Mouse (Mus musculus) heart, postnatal 0 days (tissue): Measurements from ENCODE around the gene Klhl26. TPM values are rescaled to one million over a fixed set of nuclear protein-coding genes. Genes with fewer than 3 reads are reported as not detected.

ENCODE experiments used
- ATAC-seq: fragments of 200-750 bp; cut with Nextera tagmentation; 2 replicates; pipeline ENCODE4 v1.8.0; 2017; ENCODE audit warnings: low read depth, moderate number of reproducible peaks, moderate library complexity; ENCODE audit not compliant: insufficient read depth
- DNase-seq: peaks from one replicate; pipeline ENCODE4 v3.0.0-alpha.2; 2016; ENCODE audit warnings: low spot score
- H3K27ac ChIP-seq: fragments of 300-500 bp; sonication (generic); 2 replicates; pipeline ENCODE4 v1.5.1; 2014; ENCODE audit warnings: low read depth, mild to moderate bottlenecking
- H3K27me3 ChIP-seq: fragments of 300-500 bp; sonication (generic); 2 replicates; pipeline ENCODE4 v1.6.1; 2014; ENCODE audit warnings: low read length, mixed read lengths; ENCODE audit not compliant: control insufficient read depth, insufficient read depth
- H3K36me3 ChIP-seq: fragments of 300-500 bp; sonication (generic); replicated peaks from 2 replicates; pipeline ENCODE4 v1.6.1; 2014; ENCODE audit warnings: low read length, mixed read lengths; ENCODE audit not compliant: control insufficient read depth, insufficient read depth
- H3K4me1 ChIP-seq: fragments of 300-500 bp; sonication (generic); 2 replicates; pipeline ENCODE4 v1.6.1; 2014; ENCODE audit warnings: antibody characterized with exemption; ENCODE audit not compliant: control insufficient read depth, insufficient read depth
- H3K4me2 ChIP-seq: fragments of 300-500 bp; sonication (generic); 2 replicates; pipeline ENCODE4 v1.6.1; 2014; ENCODE audit warnings: low read depth, mild to moderate bottlenecking, low read length, moderate library complexity
- H3K4me3 ChIP-seq: fragments of 300-500 bp; sonication (generic); 2 replicates; pipeline ENCODE4 v1.5.1; 2014; ENCODE audit warnings: low read depth, low read length
- H3K9ac ChIP-seq: fragments of 300-500 bp; sonication (generic); replicated peaks from 2 replicates; pipeline ENCODE4 v1.6.1; 2014; ENCODE audit warnings: low read depth, low read length, mixed read lengths
- H3K9me3 ChIP-seq: fragments of 300-500 bp; sonication (generic); replicated peaks from 2 replicates; pipeline ENCODE4 v1.6.1; 2016; ENCODE audit warnings: low read length; ENCODE audit not compliant: control insufficient read depth
- CTCF ChIP-seq: IDR thresholded peaks from 2 replicates; pipeline ENCODE4 v1.5.1; 2016; ENCODE audit warnings: antibody characterized with exemption, control low read depth, low read depth
- EP300 ChIP-seq: IDR thresholded peaks from 2 replicates; pipeline ENCODE4 v1.6.1; 2016; ENCODE audit warnings: antibody characterized with exemption, low read depth
- WGBS: fragments of 180-500 bp; shearing (Covaris S2); extraction: QIAGEN DNeasy Blood & Tissue Kit; methylation state at CpG from one replicate; pipeline ENCODE4 v1.1.7; 2014; 5-methylcytosine and 5-hydroxymethylcytosine counted together
- polyA plus RNA-seq: library from polyadenylated mRNA; unstranded; fragments of >200 nt; fragmentation: Nextera tagmentation; extraction: Ambion mirVana; gene quantifications from 2 replicates; pipeline ENCODE4 v1.2.1, GENCODE M21; 2015
- total RNA-seq: library from RNA; depleted of rRNA; stranded (reverse); fragments of >200 nt; gene quantifications from 2 replicates; pipeline ENCODE4 v1.2.3, GENCODE M21; 2014; ENCODE audit warnings: low replicate concordance

Gene Klhl26
- total and polyA plus RNA-seq, 2 experiments from 2014 or later = 8.7 to 22.6 TPM

DNA sequence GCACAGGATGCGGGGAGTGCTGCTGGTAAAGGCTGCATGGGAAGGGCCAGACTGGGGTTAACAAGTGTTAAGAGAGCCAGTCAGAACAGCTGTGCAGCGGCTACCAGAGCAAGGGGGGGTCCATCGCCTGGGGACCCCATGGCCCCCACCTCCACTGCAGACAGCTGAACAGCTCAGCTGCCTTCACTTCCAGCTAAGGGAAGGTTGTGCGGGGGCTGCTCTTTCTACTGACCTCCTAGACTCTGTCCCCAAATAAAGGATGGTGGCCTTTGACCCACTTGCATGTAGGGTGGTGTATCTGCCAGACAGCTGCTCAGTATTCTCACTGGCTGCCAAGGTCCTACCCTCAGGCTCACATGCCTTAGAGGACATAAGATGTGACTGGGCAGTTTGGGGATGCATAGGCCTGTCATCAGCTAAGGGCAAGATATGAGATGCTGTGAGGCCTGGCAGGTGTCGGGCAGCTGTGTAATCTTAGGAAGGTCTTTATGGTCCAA is 9.5 kb downstream of the Klhl26 start:
- ATAC-seq (no peak), DNase-seq (no peak)
- TF ChIP-seq EP300 (no peak), CTCF (no peak)
- Histone ChIP-seq H3K27me3 (no peaks in the 10 kb centered on the region), H3K4me1 (peaks cover 42% of the 10 kb centered on the region), H3K9ac (0 out of 2 replicates have a peak overlapping the region, but pooled peaks have one; percentile 7), H3K4me3 (no peak overlapping the region), H3K4me2 (0 out of 2 replicates have a peak overlapping the region, but pooled peaks have one; percentile 23), H3K27ac (0 out of 2 replicates have a peak overlapping the region, but pooled peaks have one; percentile 28), H3K36me3 (no peaks in the 10 kb centered on the region), H3K9me3 (no peaks in the 10 kb centered on the region)
- WGBS = 56% methylated on average over 5 of the region's 5 CpGs

GRCm38 (mm10) chr8:70466771-70467170 is 10.0 kb downstream of the Klhl26 start:
- TF ChIP-seq CTCF (no peak), EP300 (no peak)
- H3K27ac ChIP-seq = 0 out of 2 replicates have a peak overlapping the region, but pooled peaks have one; percentile 28
- no peak overlapping the region for H3K4me3 ChIP-seq

GRCm38 (mm10) chr8:70466305-70466704 is 10.5 kb downstream of the Klhl26 start:
- Histone ChIP-seq H3K9me3 (no peaks in the 10 kb centered on the region), H3K4me2 (0 out of 2 replicates have a peak overlapping the region, but pooled peaks have one; percentile 23), H3K9ac (no peak overlapping the region), H3K36me3 (no peaks in the 10 kb centered on the region), H3K4me3 (no peak overlapping the region), H3K27ac (0 out of 2 replicates have a peak overlapping the region, but pooled peaks have one; percentile 28), H3K27me3 (no peaks in the 10 kb centered on the region), H3K4me1 (peaks cover 44% of the 10 kb centered on the region)
- TF ChIP-seq CTCF (no peak), EP300 (no peak)
- ATAC-seq (no peak), DNase-seq (no peak)
- WGBS = 75% methylated on average over 4 of the region's 4 CpGs

More at GRCm38 (mm10) chr8:70466771-70467170, 10.0 kb downstream of the Klhl26 start:
- no peaks in the 10 kb centered on the region for H3K36me3 ChIP-seq
- DNase-seq (no peak), ATAC-seq (no peak)
- WGBS = 39% methylated on average over 11 of the region's 11 CpGs
- 0 out of 2 replicates have a peak overlapping the region, but pooled peaks have one; percentile 7 for H3K9ac ChIP-seq
- H3K4me1 ChIP-seq = peaks cover 42% of the 10 kb centered on the region
- no peaks in the 10 kb centered on the region for H3K27me3 ChIP-seq
- 0 out of 2 replicates have a peak overlapping the region, but pooled peaks have one; percentile 23 for H3K4me2 ChIP-seq
- no peaks in the 10 kb centered on the region for H3K9me3 ChIP-seq

- ATAC-seq (no peak), DNase-seq (no peak)
- Histone ChIP-seq H3K27ac (no peak overlapping the region), H3K4me3 (no peak overlapping the region), H3K9me3 (no peaks in the 10 kb centered on the region), H3K9ac (no peak overlapping the region), H3K4me2 (no peak overlapping the region), H3K27me3 (no peaks in the 10 kb centered on the region), H3K36me3 (no peaks in the 10 kb centered on the region), H3K4me1 (peaks cover 47% of the 10 kb centered on the region)
- WGBS = 99% methylated on average over 4 of the region's 4 CpGs
- TF ChIP-seq EP300 = no peak
- TF ChIP-seq CTCF = no peak
Observed at GRCm38 (mm10) chr8:70465701-70466100, 11.1 kb downstream of the Klhl26 start.

DNA sequence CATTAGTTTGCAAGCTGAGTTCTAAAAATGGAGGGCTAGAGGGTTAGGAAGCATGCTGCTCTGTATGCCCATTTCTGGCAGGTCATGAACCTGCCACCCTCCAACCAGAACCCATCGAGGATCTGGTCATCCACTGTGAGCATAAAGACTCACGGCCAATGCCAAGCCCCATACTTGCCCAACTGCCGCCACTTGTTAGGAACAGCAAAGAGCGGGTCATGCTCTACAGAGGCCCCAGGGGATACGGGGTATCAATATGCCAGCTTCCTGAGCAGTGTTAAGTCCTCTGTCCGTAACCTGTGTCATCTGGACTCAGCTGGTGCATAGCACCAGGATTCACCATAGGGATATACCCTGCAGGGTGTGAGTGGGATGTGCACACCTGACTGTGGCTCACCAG is 12.6 kb downstream of the Klhl26 start:
- Histone ChIP-seq H3K36me3 (no peaks in the 10 kb centered on the region), H3K9me3 (no peaks in the 10 kb centered on the region), H3K9ac (no peak overlapping the region), H3K4me2 (no peak overlapping the region), H3K4me1 (peaks cover 34% of the 10 kb centered on the region), H3K4me3 (no peak overlapping the region), H3K27me3 (no peaks in the 10 kb centered on the region), H3K27ac (no peak overlapping the region)
- DNase-seq (no peak), ATAC-seq (no peak)
- WGBS = 94% methylated on average over 6 of the region's 6 CpGs
- TF ChIP-seq CTCF = no peak
- TF ChIP-seq EP300 = no peak

DNA sequence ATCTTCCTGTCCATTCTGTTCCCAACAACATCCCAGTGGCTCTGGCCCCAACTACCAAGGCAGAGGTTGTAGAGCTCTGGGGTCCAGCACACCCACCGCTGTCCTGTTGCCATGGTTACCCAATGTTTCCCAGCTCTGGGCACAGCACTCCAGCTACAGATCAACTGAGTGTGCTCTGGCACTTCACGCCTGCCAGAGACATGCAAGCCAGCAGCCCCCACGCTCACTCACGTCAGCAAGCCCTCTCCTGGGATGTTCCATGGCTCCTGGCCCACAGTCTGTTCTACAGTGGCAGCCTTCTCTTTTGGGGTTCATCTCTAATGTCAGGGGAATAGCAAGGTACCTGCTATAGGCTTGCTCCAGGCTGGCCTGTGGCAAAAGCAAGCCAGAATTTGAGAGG is 13.5 kb downstream of the Klhl26 start:
- ATAC-seq (no peak), DNase-seq (no peak)
- 67% methylated on average over 4 of the region's 4 CpGs for WGBS
- H3K4me2 ChIP-seq = no peak overlapping the region
- no peaks in the 10 kb centered on the region for H3K36me3 ChIP-seq
- H3K27me3 ChIP-seq = no peaks in the 10 kb centered on the region
- no peaks in the 10 kb centered on the region for H3K9me3 ChIP-seq
- no peak overlapping the region for H3K27ac ChIP-seq
- TF ChIP-seq CTCF = no peak
- TF ChIP-seq EP300 = no peak
- peaks cover 26% of the 10 kb centered on the region for H3K4me1 ChIP-seq
- no peak overlapping the region for H3K4me3 ChIP-seq
- H3K9ac ChIP-seq = no peak overlapping the region
